Mouse (Mus musculus) thymus, adult 2 months (tissue): ENCODE results near the gene Csmd2.

ENCODE experiments used
- CTCF ChIP-seq: fragments of 200-500 bp; IDR thresholded peaks from 2 replicates; pipeline ENCODE4 v1.5.1; 2012; ENCODE audit warnings: mild to moderate bottlenecking, control low read depth, low read length, moderate library complexity, borderline replicate concordance; ENCODE audit not compliant: control insufficient read depth, poor library complexity, insufficient read depth; ENCODE audit errors: extremely low read depth
- POLR2A ChIP-seq: fragments of 200-500 bp; IDR thresholded peaks from 2 replicates; pipeline ENCODE4 v1.6.1; 2012; ENCODE audit warnings: mild to moderate bottlenecking, low read length, control low read depth, moderate library complexity; ENCODE audit not compliant: control insufficient read depth, poor library complexity, insufficient read depth; ENCODE audit errors: extremely low read depth

GRCm38 (mm10) chr4:128392279-128392678, 404.6 kb downstream of the Csmd2 start:
- no peak for TF ChIP-seq CTCF
- no peak for TF ChIP-seq POLR2A
